Mouse (Mus musculus) regulatory T cell (primary cell): ENCODE measurements at regions not wholly inside any gene's neighbourhood (a gene's known extent, or its start where the extent isn't known, plus 50 kb on each side); places are given as distances from the start of the nearest gene placed in this dataset.
"Not testable (repeated sequence)": the region's sequence is repeated elsewhere in the genome, so short reads cannot be mapped to it uniquely, and the experiment has no call there.

Source experiments
- in situ Hi-C: fragments of 300-600 bp; cut with MboI, MseI; formaldehyde crosslinking; loops from one replicate; pipeline ENCODE4 v1.15.1; 2025; ENCODE audit warnings: high pct_unique_total_duplicates

- in situ Hi-C loops: no loop called here
Observed at GRCm38 (mm10) chr15:16909396-16909795, 180.8 kb downstream of the Cdh9 start.

- in situ Hi-C loops: not testable (repeated sequence)
Observed at GRCm38 (mm10) chr15:16909941-16910340, 181.4 kb downstream of the Cdh9 start.

GRCm38 (mm10) chr15:16914966-16915569 is 186.5 kb downstream of the Cdh9 start:
- in situ Hi-C loops: no loop called here

- in situ Hi-C loops: no loop called here
Observed at GRCm38 (mm10) chr15:16923246-16923645, 194.7 kb downstream of the Cdh9 start.

- in situ Hi-C loops: no loop called here
Observed at GRCm38 (mm10) chr15:16933137-16933677, 204.7 kb downstream of the Cdh9 start.

- in situ Hi-C loops: no loop called here
Observed at GRCm38 (mm10) chr15:16934438-16934837, 205.9 kb downstream of the Cdh9 start.

- in situ Hi-C loops: not testable (repeated sequence)
Observed at GRCm38 (mm10) chr15:16975821-16976220, 247.3 kb downstream of the Cdh9 start.

GRCm38 (mm10) chr15:16990848-16991247 is 262.3 kb downstream of the Cdh9 start:
- in situ Hi-C loops: no loop called here

GRCm38 (mm10) chr15:16995667-16996066 is 267.1 kb downstream of the Cdh9 start:
- in situ Hi-C loops: no loop called here

GRCm38 (mm10) chr15:17006139-17006538 is 277.6 kb downstream of the Cdh9 start:
- in situ Hi-C loops: no loop called here

GRCm38 (mm10) chr15:17007811-17008210 is 279.3 kb downstream of the Cdh9 start:
- in situ Hi-C loops: no loop called here

- in situ Hi-C loops: no loop called here
Observed at GRCm38 (mm10) chr15:17048867-17049628, 320.5 kb downstream of the Cdh9 start.

- in situ Hi-C loops: no loop called here
Observed at GRCm38 (mm10) chr15:17069772-17070171, 341.2 kb downstream of the Cdh9 start.

GRCm38 (mm10) chr15:17084030-17084429 is 355.5 kb downstream of the Cdh9 start:
- in situ Hi-C loops: no loop called here

- in situ Hi-C loops: no loop called here
Observed at GRCm38 (mm10) chr15:17088644-17089228, 360.2 kb downstream of the Cdh9 start.

- in situ Hi-C loops: loop anchor here (10.0 kb wide), 1 partner anchor 1034 kb away; no protein-coding TSS in a partner anchor
Observed at GRCm38 (mm10) chr15:17098927-17099326, 370.4 kb downstream of the Cdh9 start.

- in situ Hi-C loops: no loop called here
Observed at GRCm38 (mm10) chr15:17101182-17101581, 372.6 kb downstream of the Cdh9 start.

GRCm38 (mm10) chr15:17135721-17136120 is 407.2 kb downstream of the Cdh9 start:
- in situ Hi-C loops: loop anchor here (10.0 kb wide), 1 partner anchor 59 kb away; no protein-coding TSS in a partner anchor

GRCm38 (mm10) chr15:17180164-17180563 is 451.6 kb downstream of the Cdh9 start:
- in situ Hi-C loops: no loop called here

GRCm38 (mm10) chr15:17181358-17182022 is 452.9 kb downstream of the Cdh9 start:
- in situ Hi-C loops: no loop called here

GRCm38 (mm10) chr15:17195439-17195838 is 466.9 kb downstream of the Cdh9 start:
- in situ Hi-C loops: loop anchor here (10.0 kb wide), 1 partner anchor 61 kb away; no protein-coding TSS in a partner anchor

GRCm38 (mm10) chr15:17204739-17205138 is 476.2 kb downstream of the Cdh9 start:
- in situ Hi-C loops: no loop called here
